Mouse (Mus musculus): ENCODE measurements around the gene Dnajc3. TPM values are rescaled to one million over a fixed set of nuclear protein-coding genes. Genes with fewer than 3 reads are reported as not detected.

Dnajc3 gene
- total and polyA plus RNA-seq, 3 experiments = 29.0 to 40.6 (median 31.6) TPM

DNA sequence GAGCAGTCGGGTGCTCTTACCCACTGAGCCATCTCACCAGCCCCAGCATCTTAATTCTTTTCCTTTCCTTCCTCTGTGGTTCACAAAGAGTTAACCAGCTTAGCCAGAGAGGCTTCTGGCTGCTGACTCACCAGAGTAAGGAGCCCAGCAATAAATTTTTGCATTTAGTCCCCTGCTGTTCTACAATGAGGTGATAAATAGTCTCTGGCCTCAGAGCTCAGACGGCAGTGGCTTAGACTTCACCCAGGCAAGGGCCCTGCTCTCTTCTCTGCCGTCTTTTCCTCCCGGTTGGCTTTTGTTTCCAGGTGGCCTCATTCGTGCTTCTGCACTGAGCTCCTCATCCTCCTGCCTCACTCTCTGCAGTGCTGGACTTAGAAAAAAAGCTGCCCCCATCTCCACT is 68.1 kb downstream of the Dnajc3 start:
- dilution Hi-C loops (cut with MboI; ENCODE audit: extremely low pct_ligation_motif_present, extremely low pct_unique_long_range_greater_than_20kb, low sequenced_read_pairs) = no loop called here
- H3K27ac ChIP-seq (ENCODE audit: insufficient read depth, low read depth) = no peak overlapping the region
- in situ Hi-C loops (cut with MboI; ENCODE audit: low pct_ligation_motif_present, low pct_unique_long_range_greater_than_20kb, low sequenced_read_pairs) = no loop called here
- no peak overlapping the region for H3K4me3 ChIP-seq (replicated peaks in 1 of 3; ENCODE audit: low read depth in 2 of 3, low read length in 2 of 3, poor library complexity in 1 of 3)
- H3K9me3 ChIP-seq (replicated peaks; ENCODE audit: low read length) = no peaks in the 10 kb centered on the region
- H3K4me2 ChIP-seq (ENCODE audit: insufficient read depth, low read depth, poor library complexity, severe bottlenecking) = peak overlapping the region; percentile 30; the same call in 1 of the 2 replicates
- no peaks in the 10 kb centered on the region for H3K27me3 ChIP-seq (replicated peaks)
- DNase-seq (ENCODE audit: extremely low read depth) = no peak
- H3K36me3 ChIP-seq (replicated peaks in 1 of 2; ENCODE audit: control insufficient read depth in 1 of 2, insufficient read depth in 1 of 2, low read length in 1 of 2) = no peaks in the 10 kb centered on the region
- TF ChIP-seq JUND (conservative IDR thresholded peaks at IDR 0.05; ENCODE audit: low read depth, low read length) = no peak
- TF ChIP-seq TBP (conservative IDR thresholded peaks at IDR 0.05; ENCODE audit: low read depth, low read length) = 0 out of 2 replicates have a peak, but pooled peaks have one; percentile 19
- H3K4me1 ChIP-seq (ENCODE audit: control insufficient read depth in 1 of 2, insufficient read depth in 2 of 2) = peaks cover 0 to 6% of the 10 kb centered on the region in 2 experiments; a peak in 2 of 4 replicates
- H3K9ac ChIP-seq (ENCODE audit: insufficient read depth, low read depth) = no peak overlapping the region
- H3K79me2 ChIP-seq (replicated peaks; ENCODE audit: control insufficient read depth, extremely low read depth, insufficient read depth, poor library complexity, severe bottlenecking) = no peaks in the 10 kb centered on the region

DNA sequence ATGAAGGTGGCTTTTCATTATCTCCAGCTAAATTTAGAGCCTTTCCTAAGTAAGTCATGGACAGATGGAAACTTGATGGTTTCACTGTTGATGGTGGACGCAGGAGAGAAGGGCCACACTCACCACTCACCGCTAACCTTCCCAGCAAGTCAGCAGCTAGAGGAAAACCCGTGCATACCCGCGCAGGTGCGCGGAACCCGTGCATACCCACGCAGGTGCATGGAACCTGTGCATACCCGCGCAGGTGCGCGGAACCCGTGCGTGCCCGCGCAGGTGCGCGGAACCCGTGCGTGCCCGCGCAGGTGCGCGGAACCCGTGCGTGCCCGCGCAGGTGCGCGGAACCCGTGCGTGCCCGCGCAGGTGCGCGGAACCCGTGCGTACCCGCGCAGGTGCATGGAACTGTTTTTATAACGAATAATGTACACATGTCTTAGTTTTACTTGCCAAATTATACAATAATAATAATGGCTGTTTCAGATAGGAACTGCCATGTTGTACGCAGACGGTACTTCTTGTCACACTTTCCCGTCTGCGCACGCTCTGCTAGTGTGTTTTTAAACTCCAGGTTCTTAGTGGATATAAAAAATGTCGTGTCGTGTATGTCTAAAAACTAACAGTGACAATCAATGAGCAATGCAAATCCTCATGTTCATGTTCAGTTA is 68.8 kb downstream of the Dnajc3 start:
- H3K4me3 ChIP-seq (replicated peaks in 1 of 3; ENCODE audit: low read depth in 2 of 3, low read length in 2 of 3, poor library complexity in 1 of 3) = peak overlapping the region; percentile 61 to 87 (median 66)
- in situ Hi-C loops (cut with MboI; ENCODE audit: low pct_ligation_motif_present, low pct_unique_long_range_greater_than_20kb, low sequenced_read_pairs) = no loop called here
- no peak overlapping the region for H3K27ac ChIP-seq (ENCODE audit: insufficient read depth, low read depth)
- no peak for DNase-seq (ENCODE audit: extremely low read depth)
- no peaks in the 10 kb centered on the region for H3K79me2 ChIP-seq (replicated peaks; ENCODE audit: control insufficient read depth, extremely low read depth, insufficient read depth, poor library complexity, severe bottlenecking)
- H3K27me3 ChIP-seq (replicated peaks) = no peaks in the 10 kb centered on the region
- peak overlapping the region; percentile 77; the same call in 1 of the 2 replicates for H3K9ac ChIP-seq (ENCODE audit: insufficient read depth, low read depth)
- H3K36me3 ChIP-seq (replicated peaks in 1 of 2; ENCODE audit: control insufficient read depth in 1 of 2, insufficient read depth in 1 of 2, low read length in 1 of 2) = no peaks in the 10 kb centered on the region
- TF ChIP-seq NRF1 (IDR thresholded peaks at IDR 0.05; ENCODE audit: low read depth, low read length) = peak; percentile 52
- 0 out of 2 replicates have a peak, but pooled peaks have one; percentile 4 for TF ChIP-seq TCF12 (IDR thresholded peaks at IDR 0.05; ENCODE audit: low read depth, low read length)
- no peak for TF ChIP-seq MAFK (IDR thresholded peaks at IDR 0.05; ENCODE audit: insufficient replicate concordance, low read length)
- TF ChIP-seq BHLHE40 (IDR thresholded peaks at IDR 0.05; ENCODE audit: low read depth, low read length) = peak; percentile 81
- H3K9me3 ChIP-seq (replicated peaks; ENCODE audit: low read length) = no peaks in the 10 kb centered on the region
- dilution Hi-C loops (cut with MboI; ENCODE audit: extremely low pct_ligation_motif_present, extremely low pct_unique_long_range_greater_than_20kb, low sequenced_read_pairs) = no loop called here
- H3K4me1 ChIP-seq (ENCODE audit: control insufficient read depth in 1 of 2, insufficient read depth in 2 of 2) = peaks cover 0 to 6% of the 10 kb centered on the region in 2 experiments; a peak in 2 of 4 replicates
- peak overlapping the region; percentile 92 for H3K4me2 ChIP-seq (ENCODE audit: insufficient read depth, low read depth, poor library complexity, severe bottlenecking)

DNA sequence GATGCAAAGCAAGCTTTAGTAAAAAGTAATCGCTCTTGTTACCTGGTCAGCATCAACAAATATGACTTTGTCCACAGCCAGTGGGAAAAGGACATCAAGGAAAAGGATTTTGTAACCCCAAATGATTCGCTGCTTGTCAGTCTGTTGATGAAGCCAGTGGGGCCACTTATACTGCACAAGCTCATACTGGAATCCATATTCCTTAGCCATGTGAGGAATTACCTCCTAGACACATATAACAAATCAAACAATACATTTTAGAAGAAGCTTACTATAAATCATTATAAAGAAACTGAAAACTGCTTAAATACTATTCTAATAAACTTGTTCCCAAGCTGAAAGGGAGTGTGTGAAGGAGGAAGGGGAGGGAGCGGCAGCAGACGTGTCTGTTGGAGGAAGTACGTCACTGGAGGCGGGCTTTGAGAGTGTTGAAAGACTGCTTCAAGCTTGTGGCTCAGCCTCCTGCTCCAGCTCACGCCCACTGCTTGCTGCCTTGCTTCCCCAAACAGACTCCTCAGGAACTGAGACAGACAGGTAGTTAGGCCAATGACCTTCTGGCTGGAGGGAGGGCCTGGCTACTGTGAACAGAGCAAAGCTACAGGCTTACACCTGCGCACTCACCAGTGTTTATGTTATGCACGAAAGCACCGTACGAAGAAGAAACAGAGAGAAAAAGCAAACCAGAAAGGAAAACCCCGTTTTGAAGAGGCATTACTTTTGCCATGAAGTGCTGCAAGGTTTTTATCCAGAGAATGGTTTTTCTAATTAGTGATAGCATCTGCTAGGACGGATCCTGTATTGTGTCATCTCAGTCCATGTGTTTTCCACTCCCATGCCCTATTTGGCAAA is 69.6 kb downstream of the Dnajc3 start:
- in situ Hi-C loops (cut with MboI; ENCODE audit: low pct_ligation_motif_present, low pct_unique_long_range_greater_than_20kb, low sequenced_read_pairs) (no loop called here), dilution Hi-C loops (cut with MboI; ENCODE audit: extremely low pct_ligation_motif_present, extremely low pct_unique_long_range_greater_than_20kb, low sequenced_read_pairs) (no loop called here)
- H3K36me3 ChIP-seq (replicated peaks in 1 of 2; ENCODE audit: control insufficient read depth in 1 of 2, insufficient read depth in 1 of 2, low read length in 1 of 2) = no peaks in the 10 kb centered on the region
- H3K4me3 ChIP-seq (replicated peaks in 1 of 3; ENCODE audit: low read depth in 2 of 3, low read length in 2 of 3, poor library complexity in 1 of 3) = peak overlapping the region; percentile 61 to 87 (median 66)
- no peaks in the 10 kb centered on the region for H3K9me3 ChIP-seq (replicated peaks; ENCODE audit: low read length)
- peak overlapping the region; percentile 92 for H3K4me2 ChIP-seq (ENCODE audit: insufficient read depth, low read depth, poor library complexity, severe bottlenecking)
- peaks cover 1% of the 10 kb centered on the region for H3K27me3 ChIP-seq (replicated peaks)
- DNase-seq (ENCODE audit: extremely low read depth) = peak; percentile 100
- H3K27ac ChIP-seq (ENCODE audit: insufficient read depth, low read depth) = peak overlapping the region; percentile 45; the same call in 1 of the 2 replicates
- H3K9ac ChIP-seq (ENCODE audit: insufficient read depth, low read depth) = peak overlapping the region; percentile 77
- no peaks in the 10 kb centered on the region for H3K79me2 ChIP-seq (replicated peaks; ENCODE audit: control insufficient read depth, extremely low read depth, insufficient read depth, poor library complexity, severe bottlenecking)
- H3K4me1 ChIP-seq (ENCODE audit: control insufficient read depth in 1 of 2, insufficient read depth in 2 of 2) = peaks cover 2 to 6% of the 10 kb centered on the region in 2 experiments; a peak in 2 of 4 replicates
- no peak for TF ChIP-seq RCOR1 (conservative IDR thresholded peaks at IDR 0.05; ENCODE audit: low read depth, low read length)
- TF ChIP-seq MEF2A (IDR thresholded peaks at IDR 0.05; ENCODE audit: borderline replicate concordance, low read depth, low read length) = no peak
- TF ChIP-seq KAT2A (IDR thresholded peaks at IDR 0.05; ENCODE audit: insufficient replicate concordance, low read length) = no peak
- no peak for TF ChIP-seq PAX5 (IDR thresholded peaks at IDR 0.05; ENCODE audit: low read length)
- no peak for TF ChIP-seq ZNF384 (IDR thresholded peaks at IDR 0.05; ENCODE audit: low read depth, low read length)
- TF ChIP-seq ZKSCAN1 (IDR thresholded peaks at IDR 0.05; ENCODE audit: borderline replicate concordance, low read depth, low read length) = no peak
- TF ChIP-seq EP300 (IDR thresholded peaks at IDR 0.05; ENCODE audit: low read length) = 0 out of 2 replicates have a peak, but pooled peaks have one; percentile 34
- peak; percentile 69 for TF ChIP-seq NELFE (IDR thresholded peaks at IDR 0.05; ENCODE audit: low read depth, low read length)
- no peak for TF ChIP-seq CTCF (conservative IDR thresholded peaks at IDR 0.05 in 1 of 2, IDR thresholded peaks at IDR 0.05 in 1 of 2; ENCODE audit: low read depth in 2 of 2, low read length in 2 of 2)
- TF ChIP-seq HCFC1 (IDR thresholded peaks at IDR 0.05; ENCODE audit: low read depth, low read length) = peak; percentile 67
- no peak for TF ChIP-seq CHD2 (IDR thresholded peaks at IDR 0.05; ENCODE audit: low read length)
- peak; percentile 46; the same call in 1 of the 2 replicates for TF ChIP-seq TCF12 (IDR thresholded peaks at IDR 0.05; ENCODE audit: low read depth, low read length)
- no peak for TF ChIP-seq SMC3 (IDR thresholded peaks at IDR 0.05; ENCODE audit: low read depth, low read length)
- TF ChIP-seq MYC (IDR thresholded peaks at IDR 0.05; ENCODE audit: low read depth, low read length) = peak; percentile 24; the same call in 1 of the 2 replicates
- TF ChIP-seq CHD1 (IDR thresholded peaks at IDR 0.05; ENCODE audit: low read depth, low read length) = peak; percentile 60; the same call in 1 of the 2 replicates
- peak; percentile 79 for TF ChIP-seq MAX (IDR thresholded peaks at IDR 0.05; ENCODE audit: low read length)
- no peak for TF ChIP-seq USF2 (conservative IDR thresholded peaks at IDR 0.05; ENCODE audit: low read depth, low read length)
- peak; percentile 66 for TF ChIP-seq TBP (conservative IDR thresholded peaks at IDR 0.05; ENCODE audit: low read depth, low read length)
- TF ChIP-seq NRF1 (IDR thresholded peaks at IDR 0.05; ENCODE audit: low read depth, low read length) = peak; percentile 84
